Mouse (Mus musculus): ENCODE data around the gene Enox2. TPM values are rescaled to one million over a fixed set of nuclear protein-coding genes. Genes with fewer than 3 reads are reported as not detected.
A peak's percentile ranks its signal among the peaks of the same experiment; 100 is the strongest.

Enox2 gene
- polyA plus RNA-seq, 1 experiment: 0.03 TPM

- TF ChIP-seq TAL1 (IDR thresholded peaks at IDR 0.05; ENCODE audit: low read length) (no peak), GATA1 (IDR thresholded peaks at IDR 0.05; ENCODE audit: low read length) (no peak)
- H3K36me3 ChIP-seq (ENCODE audit: control insufficient read depth): no peaks in the 10 kb centered on the region
- H3K27me3 ChIP-seq (ENCODE audit: control insufficient read depth): no peaks in the 10 kb centered on the region
- no peaks in the 10 kb centered on the region for H3K4me1 ChIP-seq (ENCODE audit: control insufficient read depth)
- no peaks in the 10 kb centered on the region for H3K9me3 ChIP-seq (ENCODE audit: control insufficient read depth, low read length)
- no peak overlapping the region for H3K4me3 ChIP-seq (replicated peaks)
These were observed 242.9 kb downstream of the Enox2 start for GRCm38 (mm10) chrX:49045118-49045517.

GRCm38 (mm10) chrX:49009746-49010145 is 278.3 kb downstream of the Enox2 start:
- no peaks in the 10 kb centered on the region for H3K27me3 ChIP-seq (ENCODE audit: control insufficient read depth)
- TF ChIP-seq TAL1 (IDR thresholded peaks at IDR 0.05; ENCODE audit: low read length) (no peak), GATA1 (IDR thresholded peaks at IDR 0.05; ENCODE audit: low read length) (no peak)
- no peaks in the 10 kb centered on the region for H3K4me1 ChIP-seq (ENCODE audit: control insufficient read depth)
- no peaks in the 10 kb centered on the region for H3K36me3 ChIP-seq (ENCODE audit: control insufficient read depth)
- H3K9me3 ChIP-seq (ENCODE audit: control insufficient read depth, low read length): no peaks in the 10 kb centered on the region
- H3K4me3 ChIP-seq (replicated peaks): no peak overlapping the region

GRCm38 (mm10) chrX:49005655-49006054 is 282.4 kb downstream of the Enox2 start:
- Histone ChIP-seq H3K27me3 (ENCODE audit: control insufficient read depth) (no peaks in the 10 kb centered on the region), H3K36me3 (ENCODE audit: control insufficient read depth) (no peaks in the 10 kb centered on the region), H3K9me3 (ENCODE audit: control insufficient read depth, low read length) (no peaks in the 10 kb centered on the region), H3K4me3 (replicated peaks) (no peak overlapping the region), H3K4me1 (ENCODE audit: control insufficient read depth) (no peaks in the 10 kb centered on the region)
- no peak for TF ChIP-seq GATA1 (IDR thresholded peaks at IDR 0.05; ENCODE audit: low read length)
- no peak for TF ChIP-seq TAL1 (IDR thresholded peaks at IDR 0.05; ENCODE audit: low read length)

- no peak for TF ChIP-seq TAL1 (IDR thresholded peaks at IDR 0.05; ENCODE audit: low read length)
- no peak for TF ChIP-seq GATA1 (IDR thresholded peaks at IDR 0.05; ENCODE audit: low read length)
- Histone ChIP-seq H3K27me3 (ENCODE audit: control insufficient read depth) (no peaks in the 10 kb centered on the region), H3K4me3 (replicated peaks) (no peak overlapping the region), H3K4me1 (ENCODE audit: control insufficient read depth) (no peaks in the 10 kb centered on the region), H3K9me3 (ENCODE audit: control insufficient read depth, low read length) (no peaks in the 10 kb centered on the region), H3K36me3 (ENCODE audit: control insufficient read depth) (no peaks in the 10 kb centered on the region)
These were observed 285.2 kb downstream of the Enox2 start for GRCm38 (mm10) chrX:49002892-49003291.

GRCm38 (mm10) chrX:48985653-48986052 is 302.4 kb downstream of the Enox2 start:
- H3K9me3 ChIP-seq (ENCODE audit: control insufficient read depth, low read length): no peaks in the 10 kb centered on the region
- TF ChIP-seq TAL1 (IDR thresholded peaks at IDR 0.05; ENCODE audit: low read length) (peak; percentile 70), GATA1 (IDR thresholded peaks at IDR 0.05; ENCODE audit: low read length) (peak; percentile 76)
- peaks cover 39% of the 10 kb centered on the region for H3K4me1 ChIP-seq (ENCODE audit: control insufficient read depth)
- H3K36me3 ChIP-seq (ENCODE audit: control insufficient read depth): no peaks in the 10 kb centered on the region
- H3K4me3 ChIP-seq (replicated peaks): no peak overlapping the region
- H3K27me3 ChIP-seq (ENCODE audit: control insufficient read depth): no peaks in the 10 kb centered on the region

- H3K4me3 ChIP-seq (replicated peaks): no peak overlapping the region
- no peaks in the 10 kb centered on the region for H3K9me3 ChIP-seq (ENCODE audit: control insufficient read depth, low read length)
- H3K36me3 ChIP-seq (ENCODE audit: control insufficient read depth): no peaks in the 10 kb centered on the region
- peaks cover 39% of the 10 kb centered on the region for H3K4me1 ChIP-seq (ENCODE audit: control insufficient read depth)
- no peaks in the 10 kb centered on the region for H3K27me3 ChIP-seq (ENCODE audit: control insufficient read depth)
- TF ChIP-seq TAL1 (IDR thresholded peaks at IDR 0.05; ENCODE audit: low read length) (no peak), GATA1 (IDR thresholded peaks at IDR 0.05; ENCODE audit: low read length) (no peak)
These were observed 303.6 kb downstream of the Enox2 start for GRCm38 (mm10) chrX:48984451-48984850.

Other genes with a start within 250 kb of the Enox2 start
- 0.20 TPM in 1 of 2 replicates, not detected in the other for gene Arhgap36, start 175.7 kb upstream of the Enox2 start, polyA plus RNA-seq (2012)